7 mouse cellular contexts compared by ENCODE assay signal in the genomic region with DNA sequence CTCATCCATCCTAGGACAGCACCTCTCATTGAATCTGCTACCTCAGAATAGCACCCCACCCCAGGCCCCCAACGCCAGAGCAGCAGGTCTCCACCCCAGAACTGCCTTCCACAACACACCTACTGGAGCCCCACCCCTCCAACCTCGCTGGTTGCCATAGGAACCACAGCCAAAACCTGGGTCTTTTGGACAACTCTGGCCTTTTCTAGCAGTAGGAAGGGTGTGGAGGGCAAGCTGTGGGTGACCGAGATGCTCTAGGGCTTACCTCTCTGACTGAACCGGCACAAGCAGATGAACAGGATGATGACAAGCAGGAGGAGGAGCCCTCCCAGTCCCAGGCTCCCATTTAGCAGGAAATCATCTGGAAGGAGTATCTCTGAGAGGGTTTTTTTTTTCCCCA. TPM values are rescaled to one million over a fixed set of nuclear protein-coding genes. Genes with fewer than 3 reads are reported as not detected.
DNase-seq lines count a peak whose midpoint lies in the region; ATAC-seq and TF ChIP-seq lines count a peak whose summit lies in the region.

No protein-coding gene starts in this region.

- H3K36me3 ChIP-seq in ES-Bruce4 (ENCODE audit: control insufficient read depth, insufficient read depth, low read length, poor library complexity, severe bottlenecking): no peaks in the 10 kb centered on the region
- H3K36me3 ChIP-seq in heart, embryonic 14.5 days (ENCODE audit: control insufficient read depth, insufficient read depth, low read length): no peaks in the 10 kb centered on the region
- H3K36me3 ChIP-seq in liver, embryonic 16.5 days (ENCODE audit: control insufficient read depth, insufficient read depth): no peaks in the 10 kb centered on the region

- no peaks in the 10 kb centered on the region for H3K9me3 ChIP-seq in ES-Bruce4 (replicated peaks; ENCODE audit: control insufficient read depth, insufficient read depth, low read length, poor library complexity, severe bottlenecking)
- H3K9me3 ChIP-seq in heart, embryonic 14.5 days (ENCODE audit: control insufficient read depth, low read length): no peaks in the 10 kb centered on the region
- no peaks in the 10 kb centered on the region for H3K9me3 ChIP-seq in liver, embryonic 16.5 days (replicated peaks; ENCODE audit: control insufficient read depth, low read length)

- 1% methylated on average over 4 of the region's 4 CpGs for WGBS in heart, embryonic 14.5 days
- WGBS in liver, embryonic 16.5 days (ENCODE audit: insufficient replicate concordance): 0% methylated on average over 4 of the region's 4 CpGs

- no peak for TF ChIP-seq POLR2A in ES-Bruce4 (IDR thresholded peaks at IDR 0.05; ENCODE audit: insufficient read depth, low read length)

- no peaks in the 10 kb centered on the region for H3K27me3 ChIP-seq in ES-Bruce4 (ENCODE audit: control insufficient read depth, insufficient read depth, low read length, poor library complexity, severe bottlenecking)
- H3K27me3 ChIP-seq in heart, embryonic 14.5 days (ENCODE audit: control insufficient read depth, insufficient read depth, low read length): no peaks in the 10 kb centered on the region
- H3K27me3 ChIP-seq in liver, embryonic 16.5 days (ENCODE audit: control insufficient read depth, insufficient read depth, low read depth, low read length): no peaks in the 10 kb centered on the region

- TF ChIP-seq CTCF in ES-Bruce4 (IDR thresholded peaks at IDR 0.05; ENCODE audit: low read depth, low read length): no peak

- H3K4me1 ChIP-seq in ES-Bruce4 (ENCODE audit: control insufficient read depth, insufficient read depth, low read length): no peaks in the 10 kb centered on the region
- peaks cover 0 to 3% of the 10 kb centered on the region in 2 experiments; a peak in 2 of 4 replicates for H3K4me1 ChIP-seq in heart, embryonic 14.5 days (ENCODE audit: control insufficient read depth in 2 of 2, insufficient read depth in 2 of 2, low read length in 2 of 2)
- H3K4me1 ChIP-seq in liver, embryonic 16.5 days (ENCODE audit: control insufficient read depth, low read depth, low read length): peaks cover 11% of the 10 kb centered on the region

- H3K4me3 ChIP-seq in ES-Bruce4 (ENCODE audit: low read depth, low read length): peak overlapping the region; percentile 6
- H3K4me3 ChIP-seq in heart, embryonic 14.5 days (ENCODE audit: control insufficient read depth in 1 of 2, insufficient read depth in 1 of 2, low read depth in 1 of 2, low read length in 2 of 2): peak overlapping the region; percentile 17 to 49; a peak in 3 of 4 replicates
- H3K4me3 ChIP-seq in liver, embryonic 16.5 days (ENCODE audit: low read depth, low read length): peak overlapping the region; percentile 56

- TF ChIP-seq EP300 in ES-Bruce4 (IDR thresholded peaks at IDR 0.05; ENCODE audit: insufficient read depth, low read depth, low read length): no peak

- DNase-seq in neural tube, embryonic 10.5 days (ENCODE audit: extremely low spot score, low spot score): peak; percentile 58
- no peak for DNase-seq in right cerebral cortex, adult 18-20 months
- DNase-seq in urinary bladder, postnatal 4 days (ENCODE audit: low spot score in 2 of 2): no peak

- 0 out of 2 replicates have a peak overlapping the region, but pooled peaks have one; percentile 1 for H3K27ac ChIP-seq in ES-Bruce4 (ENCODE audit: insufficient read depth, low read length)
- H3K27ac ChIP-seq in heart, embryonic 14.5 days (replicated peaks in 1 of 2; ENCODE audit: control insufficient read depth in 1 of 2, insufficient read depth in 1 of 2, low read depth in 2 of 2, low read length in 2 of 2): peak overlapping the region in 1 of 2 experiments; percentile 57; a peak in 2 of 4 replicates
- H3K27ac ChIP-seq in liver, embryonic 16.5 days (ENCODE audit: low read length): peak overlapping the region; percentile 67; the same call in 1 of the 2 replicates

- peak; percentile 50 for ATAC-seq in activated CD4-positive, CD25-positive, alpha-beta regulatory T cell, adult 4 months
- ATAC-seq in heart, embryonic 14.5 days (ENCODE audit: insufficient number of reproducible peaks, insufficient read depth, low FRiP score, low read depth): no peak
- 0 out of 2 replicates have a peak, but pooled peaks have one; percentile 16 for ATAC-seq in liver, embryonic 16.5 days (ENCODE audit: low read depth)

- H3K4me2 ChIP-seq in heart, embryonic 14.5 days (ENCODE audit: low read length): peak overlapping the region; percentile 70
- H3K4me2 ChIP-seq in liver, embryonic 16.5 days (ENCODE audit: low read depth, low read length): peak overlapping the region; percentile 54

- no peak overlapping the region for H3K9ac ChIP-seq in ES-Bruce4 (ENCODE audit: low read depth, poor library complexity, severe bottlenecking)
- H3K9ac ChIP-seq in heart, embryonic 14.5 days (ENCODE audit: low read length): peak overlapping the region; percentile 54; the same call in 1 of the 2 replicates
- peak overlapping the region; percentile 15; the same call in 1 of the 2 replicates for H3K9ac ChIP-seq in liver, embryonic 16.5 days (ENCODE audit: low read depth, low read length)

RNA-seq across cellular contexts. Expression of a gene that starts 1.6 kb away (rescaled TPM):
- 2.3 and 2.5 TPM in 2 replicates for polyA plus RNA-seq in ES-Bruce4 (2011; ENCODE audit: insufficient read depth, insufficient read length, low read depth, missing spikeins)
- 10 to 100 TPM in 1 of 2 experiments, 1 to 10 TPM in 1; 5.4 to 13.4 TPM for polyA plus RNA-seq in activated CD4-positive, CD25-positive, alpha-beta regulatory T cell, adult 4 months (2017; shearing (Covaris generic))
- 9.5 and 11.2 TPM in 2 replicates for polyA plus RNA-seq in heart, embryonic 14.5 days (2014; fragmentation: Nextera tagmentation; extraction: Ambion mirVana)
- 38.8 and 41.4 TPM in 2 replicates for polyA plus RNA-seq in liver, embryonic 16.5 days (2015; fragmentation: Nextera tagmentation; extraction: Ambion mirVana)

RNA-seq across cellular contexts. Expression of a gene that starts 7.6 kb away (rescaled TPM):
- polyA plus RNA-seq in ES-Bruce4 (2011; ENCODE audit: insufficient read depth, insufficient read length, low read depth, missing spikeins): 10.7 and 14.2 TPM in 2 replicates
- polyA plus RNA-seq in activated CD4-positive, CD25-positive, alpha-beta regulatory T cell, adult 4 months (2017; shearing (Covaris generic)): 100 to 1,000 TPM; 134 to 383 TPM
- 0.40 and 0.61 TPM in 2 replicates for polyA plus RNA-seq in heart, embryonic 14.5 days (2014; fragmentation: Nextera tagmentation; extraction: Ambion mirVana)
- polyA plus RNA-seq in liver, embryonic 16.5 days (2015; fragmentation: Nextera tagmentation; extraction: Ambion mirVana): 1.2 and 2.4 TPM in 2 replicates

RNA-seq across cellular contexts. Expression of a gene that starts 10.8 kb away (rescaled TPM):
- 2.1 TPM in 1 of 2 replicates, not detected in the other for polyA plus RNA-seq in ES-Bruce4 (2011; ENCODE audit: insufficient read depth, insufficient read length, low read depth, missing spikeins)
- polyA plus RNA-seq in activated CD4-positive, CD25-positive, alpha-beta regulatory T cell, adult 4 months (2017; shearing (Covaris generic)): 1 to 10 TPM in 1 of 2 experiments, under 1 TPM in 1; 0.91 to 1.9 TPM
- 7.4 and 9.4 TPM in 2 replicates for polyA plus RNA-seq in heart, embryonic 14.5 days (2014; fragmentation: Nextera tagmentation; extraction: Ambion mirVana)
- polyA plus RNA-seq in liver, embryonic 16.5 days (2015; fragmentation: Nextera tagmentation; extraction: Ambion mirVana): 22.8 and 23.2 TPM in 2 replicates

RNA-seq across cellular contexts. Expression of a gene that starts 15.1 kb away (rescaled TPM):
- not detected in 2 replicates for polyA plus RNA-seq in ES-Bruce4 (2011; ENCODE audit: insufficient read depth, insufficient read length, low read depth, missing spikeins)
- 10 to 100 TPM; 21.5 to 21.6 TPM for polyA plus RNA-seq in activated CD4-positive, CD25-positive, alpha-beta regulatory T cell, adult 4 months (2017; shearing (Covaris generic))
- not detected in 2 replicates for polyA plus RNA-seq in heart, embryonic 14.5 days (2014; fragmentation: Nextera tagmentation; extraction: Ambion mirVana)
- polyA plus RNA-seq in liver, embryonic 16.5 days (2015; fragmentation: Nextera tagmentation; extraction: Ambion mirVana): 0.36 and 0.48 TPM in 2 replicates

RNA-seq across cellular contexts. Expression of a gene that starts 18.5 kb away (rescaled TPM):
- polyA plus RNA-seq in ES-Bruce4 (2011; ENCODE audit: insufficient read depth, insufficient read length, low read depth, missing spikeins): 0.64 TPM in 1 of 2 replicates, not detected in the other
- polyA plus RNA-seq in activated CD4-positive, CD25-positive, alpha-beta regulatory T cell, adult 4 months (2017; shearing (Covaris generic)): 10 to 100 TPM; 70.5 to 90.5 TPM
- polyA plus RNA-seq in heart, embryonic 14.5 days (2014; fragmentation: Nextera tagmentation; extraction: Ambion mirVana): not detected in 2 replicates
- polyA plus RNA-seq in liver, embryonic 16.5 days (2015; fragmentation: Nextera tagmentation; extraction: Ambion mirVana): not detected in 2 replicates

Comparison
In these comparisons a context has a peak if more than half of its experiments do, and no peak if none do; other contexts are left out.
1. H3K4me3 ChIP-seq: peak in every context shown above with its lines; median percentile 56 in liver, embryonic 16.5 days; 33 in heart, embryonic 14.5 days; 6 in ES-Bruce4.